Mouse (Mus musculus) neural tube, embryonic 14.5 days (tissue): ENCODE results near the gene Slc22a18. TPM values are rescaled to one million over a fixed set of nuclear protein-coding genes. Genes with fewer than 3 reads are reported as not detected.

Source experiments
- ATAC-seq: fragments of 200-750 bp; cut with Nextera tagmentation; 2 replicates; pipeline ENCODE4 v1.8.0; 2017; ENCODE audit warnings: low read depth, mild to moderate bottlenecking, moderate TSS enrichment, moderate library complexity
- H3K27ac ChIP-seq: fragments of 300-500 bp; sonication (generic); 2 replicates; pipeline ENCODE4 v1.5.1; 2014; ENCODE audit warnings: low read depth, mild to moderate bottlenecking, control low read depth, low read length, moderate library complexity, mixed read lengths
- H3K27me3 ChIP-seq: fragments of 300-500 bp; sonication (generic); 2 replicates; pipeline ENCODE4 v1.6.1; 2014; ENCODE audit warnings: low read length; ENCODE audit not compliant: control insufficient read depth, insufficient read depth
- H3K36me3 ChIP-seq: fragments of 300-500 bp; sonication (generic); 2 replicates; pipeline ENCODE4 v1.6.1; 2014; ENCODE audit warnings: low read length, mixed read lengths; ENCODE audit not compliant: control insufficient read depth, insufficient read depth
- H3K4me1 ChIP-seq: fragments of 300-500 bp; sonication (generic); 2 replicates; pipeline ENCODE4 v1.6.1; 2014; ENCODE audit warnings: low read length; ENCODE audit not compliant: control insufficient read depth, insufficient read depth
- H3K4me2 ChIP-seq: fragments of 300-500 bp; sonication (generic); 2 replicates; pipeline ENCODE4 v1.6.1; 2014; ENCODE audit warnings: mild to moderate bottlenecking, low read depth, low read length, control low read depth
- H3K4me3 ChIP-seq: fragments of 300-500 bp; sonication (generic); 2 replicates; pipeline ENCODE4 v1.5.1; 2014; ENCODE audit warnings: low read depth, low read length, control low read depth, mixed read lengths
- H3K9ac ChIP-seq: fragments of 300-500 bp; sonication (generic); replicated peaks from 2 replicates; pipeline ENCODE4 v1.6.1; 2014; ENCODE audit warnings: low read depth, mild to moderate bottlenecking, control low read depth, low read length, mixed read lengths
- H3K9me3 ChIP-seq: fragments of 300-500 bp; sonication (generic); 2 replicates; pipeline ENCODE4 v1.6.1; 2016; ENCODE audit warnings: low read length; ENCODE audit not compliant: control insufficient read depth
- WGBS: fragments of 180-500 bp; shearing (Covaris S2); extraction: QIAGEN DNeasy Blood & Tissue Kit; methylation state at CpG from one replicate; pipeline ENCODE4 v1.1.7; 2014; 5-methylcytosine and 5-hydroxymethylcytosine counted together
- polyA plus RNA-seq: library from polyadenylated mRNA; unstranded; fragments of >200 nt; fragmentation: Nextera tagmentation; extraction: Ambion mirVana; gene quantifications from 2 replicates; pipeline ENCODE4 v1.2.1, GENCODE M21; 2014

Slc22a18 gene
- polyA plus RNA-seq, 1 experiment from 2014 or later: 0.31 TPM

DNA sequence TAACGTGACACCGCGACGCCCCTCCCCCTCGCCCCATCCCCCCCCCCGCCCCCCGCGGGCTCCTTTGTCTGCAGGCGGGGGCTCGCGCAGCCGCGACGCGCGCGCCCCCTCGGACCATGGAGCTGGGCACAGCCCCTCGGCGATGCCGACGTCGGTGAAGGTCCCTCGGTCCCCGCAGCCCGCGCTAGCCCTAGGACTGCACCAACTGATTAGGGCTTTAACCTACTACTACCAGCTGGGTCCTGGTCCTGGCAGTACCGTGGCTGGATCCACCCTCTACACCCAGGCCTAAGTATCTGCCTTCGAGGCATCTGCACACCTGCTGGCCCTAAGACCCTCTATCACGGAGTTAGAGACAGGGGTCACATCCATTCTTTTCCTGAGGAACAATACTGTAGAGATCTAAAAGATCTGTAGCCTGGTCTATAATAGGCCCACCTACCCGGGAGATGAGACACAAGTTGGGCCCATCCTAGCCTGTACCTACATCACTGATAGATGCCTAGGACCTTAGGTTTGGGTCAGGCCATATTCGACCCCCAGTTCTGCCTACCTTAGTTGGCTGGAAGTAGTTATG is 12.2 kb upstream of the Slc22a18 start:
- Histone ChIP-seq H3K9ac (no peak overlapping the region), H3K9me3 (peaks cover 3% of the 10 kb centered on the region; the same call in 1 of the 2 replicates), H3K27me3 (no peaks in the 10 kb centered on the region), H3K4me3 (peak overlapping the region; percentile 52), H3K36me3 (no peaks in the 10 kb centered on the region), H3K4me2 (peak overlapping the region; percentile 38), H3K4me1 (peaks cover 2% of the 10 kb centered on the region; the same call in 1 of the 2 replicates), H3K27ac (peak overlapping the region; percentile 74)
- 50% methylated on average over 17 of the region's 32 CpGs for WGBS
- ATAC-seq: peak; percentile 42

DNA sequence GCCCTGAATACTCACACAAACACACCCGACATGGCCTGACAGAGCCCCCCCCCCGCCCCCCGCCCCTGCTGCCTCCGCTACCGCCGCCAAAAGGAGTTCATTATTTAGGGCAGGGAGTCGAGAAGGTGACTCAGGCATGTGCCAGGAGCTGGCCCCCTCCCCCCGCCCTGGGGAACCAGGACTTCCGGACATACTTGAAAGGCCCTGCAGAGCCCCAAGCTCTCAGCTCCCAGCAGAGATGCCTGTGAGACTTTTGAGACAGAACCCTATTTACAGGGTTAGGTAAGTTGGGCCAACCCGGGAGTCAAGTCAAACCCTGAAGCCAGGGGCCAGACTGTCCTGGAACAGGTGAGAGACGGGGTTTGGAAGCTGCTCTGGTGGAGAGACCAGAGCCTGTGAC is 11.6 kb upstream of the Slc22a18 start:
- H3K27ac ChIP-seq: no peak overlapping the region
- peaks cover 3% of the 10 kb centered on the region; the same call in 1 of the 2 replicates for H3K9me3 ChIP-seq
- H3K4me3 ChIP-seq: no peak overlapping the region
- H3K36me3 ChIP-seq: no peaks in the 10 kb centered on the region
- ATAC-seq: no peak
- H3K4me1 ChIP-seq: peaks cover 2% of the 10 kb centered on the region; the same call in 1 of the 2 replicates
- WGBS: 39% methylated on average over 11 of the region's 11 CpGs
- H3K4me2 ChIP-seq: no peak overlapping the region
- H3K27me3 ChIP-seq: no peaks in the 10 kb centered on the region
- H3K9ac ChIP-seq: no peak overlapping the region

DNA sequence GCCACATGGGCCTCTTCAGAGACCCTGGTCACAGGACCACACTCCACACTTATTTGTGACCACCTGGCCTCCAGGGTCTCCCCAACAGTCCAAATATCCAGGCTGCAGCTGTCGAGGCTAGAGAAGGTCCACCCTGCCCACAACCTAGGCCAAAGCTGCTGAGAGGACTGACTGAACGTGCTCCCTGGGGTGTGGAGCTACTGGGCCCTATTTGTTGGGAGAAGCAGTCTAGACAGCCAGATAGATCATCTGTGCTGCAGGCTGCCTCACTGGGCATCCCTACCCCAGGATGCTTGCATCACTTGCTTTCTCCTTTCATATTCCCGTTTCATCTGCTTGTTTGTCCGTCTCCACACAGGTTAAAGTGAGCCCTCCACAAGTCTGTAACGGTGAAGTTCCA is 11.0 kb upstream of the Slc22a18 start:
- Histone ChIP-seq H3K27ac (no peak overlapping the region), H3K4me3 (no peak overlapping the region), H3K36me3 (no peaks in the 10 kb centered on the region), H3K9ac (no peak overlapping the region), H3K4me2 (no peak overlapping the region), H3K9me3 (peaks cover 3% of the 10 kb centered on the region; the same call in 1 of the 2 replicates), H3K4me1 (peaks cover 3% of the 10 kb centered on the region; the same call in 1 of the 2 replicates), H3K27me3 (no peaks in the 10 kb centered on the region)
- WGBS: 81% methylated on average over 5 of the region's 5 CpGs
- no peak for ATAC-seq

DNA sequence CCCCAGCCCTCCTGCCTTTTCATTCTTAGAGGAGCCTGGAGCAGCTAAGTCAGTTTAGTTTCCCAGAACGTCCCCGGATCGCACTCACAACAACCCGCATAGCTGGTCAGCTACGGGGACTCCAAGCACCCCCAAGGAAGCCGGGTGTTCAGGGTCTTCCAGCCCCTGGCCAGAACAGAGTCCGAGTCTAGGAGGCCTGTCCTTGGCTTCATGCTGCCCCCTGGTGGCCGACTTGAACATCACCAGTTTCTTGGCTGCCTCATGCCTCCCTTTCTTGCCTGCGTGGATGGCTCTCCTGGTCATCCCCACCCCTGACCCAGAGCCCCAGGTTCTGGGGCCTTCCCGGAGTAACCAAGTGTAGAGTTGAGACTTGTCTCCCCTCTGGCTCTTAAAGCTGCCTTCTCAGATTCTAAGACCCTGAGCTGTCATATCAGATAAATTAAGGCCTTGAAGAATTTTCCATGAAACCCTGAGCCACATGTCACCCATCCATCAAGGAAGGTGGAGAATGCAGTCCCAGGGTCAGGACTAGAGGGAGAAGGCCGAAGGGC is 9.6 kb upstream of the Slc22a18 start:
- Histone ChIP-seq H3K4me2 (no peak overlapping the region), H3K9ac (no peak overlapping the region), H3K27ac (no peak overlapping the region), H3K36me3 (no peaks in the 10 kb centered on the region), H3K27me3 (no peaks in the 10 kb centered on the region), H3K4me3 (no peak overlapping the region), H3K9me3 (peaks cover 3% of the 10 kb centered on the region; the same call in 1 of the 2 replicates), H3K4me1 (peaks cover 5% of the 10 kb centered on the region; the same call in 1 of the 2 replicates)
- ATAC-seq: no peak
- WGBS: 29% methylated on average over 11 of the region's 11 CpGs

DNA sequence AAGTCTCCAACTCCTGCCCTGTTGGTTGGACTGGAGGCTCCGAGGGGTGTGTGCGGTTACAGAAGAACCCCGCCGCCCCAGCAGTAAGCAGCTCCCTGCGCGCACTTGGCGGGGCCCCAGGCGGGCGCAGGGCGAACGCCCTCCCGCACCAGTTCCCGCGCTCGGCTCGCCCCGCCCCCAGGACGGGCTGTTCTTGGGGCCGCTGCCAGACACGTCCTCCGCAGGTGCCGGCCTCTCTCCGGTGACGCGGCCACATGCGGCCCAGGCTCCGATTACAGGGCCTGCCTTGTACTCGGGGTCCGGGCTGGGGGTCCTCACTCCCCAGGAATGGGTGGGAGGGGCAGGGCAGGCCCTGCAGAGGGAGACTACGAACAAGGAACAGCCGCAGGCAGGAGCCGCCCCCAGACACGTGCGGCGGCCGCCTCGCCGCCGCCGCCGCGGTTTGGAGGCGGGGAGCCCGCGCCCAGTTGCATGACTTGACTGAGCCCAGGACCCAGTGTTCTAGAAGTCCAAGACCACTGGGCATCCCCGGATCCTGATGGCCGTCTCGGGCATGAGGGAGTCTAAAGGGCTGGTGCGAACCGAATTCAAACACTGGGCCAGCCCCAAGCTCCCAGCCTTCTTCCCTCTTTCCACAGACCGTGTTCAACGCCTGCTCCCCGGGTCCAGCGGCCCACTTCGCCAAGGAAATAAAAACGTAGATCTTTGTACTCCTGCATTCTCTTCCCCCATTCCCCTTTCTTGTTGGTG is 8.6 kb upstream of the Slc22a18 start:
- Histone ChIP-seq H3K9ac (no peak overlapping the region; the same call in 1 of the 2 replicates), H3K4me3 (peak overlapping the region; percentile 24), H3K9me3 (no peaks in the 10 kb centered on the region), H3K36me3 (no peaks in the 10 kb centered on the region), H3K27me3 (no peaks in the 10 kb centered on the region), H3K27ac (no peak overlapping the region), H3K4me2 (peak overlapping the region; percentile 49), H3K4me1 (peaks cover 5% of the 10 kb centered on the region; the same call in 1 of the 2 replicates)
- no peak for ATAC-seq
- 25% methylated on average over 54 of the region's 56 CpGs for WGBS

DNA sequence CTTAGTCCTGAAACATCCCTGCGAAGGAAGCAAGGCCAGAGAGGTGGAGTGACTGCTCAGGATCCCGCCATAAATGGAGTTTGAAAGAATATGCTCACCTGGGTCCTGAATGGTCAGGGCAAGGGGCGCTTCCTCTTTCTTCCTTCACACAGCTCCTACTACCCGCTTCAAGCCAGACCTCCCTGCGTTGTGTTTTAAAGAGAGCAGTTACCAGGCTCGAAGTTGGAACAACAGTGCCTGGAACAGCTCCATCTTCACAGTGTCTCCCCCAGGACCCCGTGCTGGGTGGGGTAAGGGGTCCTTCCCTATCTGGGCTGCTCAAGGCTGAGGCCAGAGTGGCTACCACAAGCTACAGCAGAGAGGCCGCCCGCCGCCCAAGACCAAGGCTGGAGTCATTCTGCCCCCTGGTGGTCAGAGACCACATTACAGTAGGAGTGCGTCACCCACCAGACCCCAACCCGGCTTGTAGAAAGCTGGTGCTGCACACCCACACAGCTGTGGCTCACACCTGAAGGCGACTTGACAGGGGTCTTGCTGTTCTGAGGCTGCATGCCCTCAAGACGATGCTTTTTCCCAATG is 7.3 kb upstream of the Slc22a18 start:
- 40% methylated on average over 14 of the region's 14 CpGs for WGBS
- no peaks in the 10 kb centered on the region for H3K27me3 ChIP-seq
- H3K36me3 ChIP-seq: no peaks in the 10 kb centered on the region
- no peaks in the 10 kb centered on the region for H3K9me3 ChIP-seq
- H3K4me2 ChIP-seq: no peak overlapping the region
- H3K9ac ChIP-seq: no peak overlapping the region
- no peak overlapping the region for H3K27ac ChIP-seq
- peaks cover 5% of the 10 kb centered on the region; the same call in 1 of the 2 replicates for H3K4me1 ChIP-seq
- ATAC-seq: peak; percentile 38; the same call in 1 of the 2 replicates
- H3K4me3 ChIP-seq: no peak overlapping the region

DNA sequence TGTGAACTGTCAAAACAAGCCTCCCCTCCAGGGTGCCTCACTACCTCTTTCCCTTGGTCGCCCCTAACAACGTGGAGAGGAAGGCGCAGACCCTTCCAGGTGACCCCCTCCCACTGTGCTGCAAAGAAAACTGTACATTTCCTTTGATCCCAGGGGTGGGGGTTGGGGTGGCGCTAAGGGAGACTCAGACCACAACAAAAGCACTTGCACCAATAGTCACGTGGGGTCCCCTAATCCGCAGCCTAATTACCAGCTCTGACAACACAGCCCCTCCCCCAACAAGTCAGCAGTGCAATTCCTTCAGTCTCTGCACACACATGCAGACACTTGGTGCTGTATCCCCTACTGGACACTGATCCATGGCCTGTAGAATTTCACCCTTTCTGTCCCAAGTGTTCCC is 5.8 kb upstream of the Slc22a18 start:
- Histone ChIP-seq H3K4me2 (no peak overlapping the region), H3K27me3 (no peaks in the 10 kb centered on the region), H3K4me1 (0 out of 2 replicates have a peak, but pooled peaks cover 2% of the 10 kb centered on the region), H3K27ac (no peak overlapping the region), H3K9ac (no peak overlapping the region), H3K4me3 (no peak overlapping the region), H3K9me3 (no peaks in the 10 kb centered on the region), H3K36me3 (no peaks in the 10 kb centered on the region)
- 4% methylated on average over 6 of the region's 6 CpGs for WGBS
- ATAC-seq: no peak

DNA sequence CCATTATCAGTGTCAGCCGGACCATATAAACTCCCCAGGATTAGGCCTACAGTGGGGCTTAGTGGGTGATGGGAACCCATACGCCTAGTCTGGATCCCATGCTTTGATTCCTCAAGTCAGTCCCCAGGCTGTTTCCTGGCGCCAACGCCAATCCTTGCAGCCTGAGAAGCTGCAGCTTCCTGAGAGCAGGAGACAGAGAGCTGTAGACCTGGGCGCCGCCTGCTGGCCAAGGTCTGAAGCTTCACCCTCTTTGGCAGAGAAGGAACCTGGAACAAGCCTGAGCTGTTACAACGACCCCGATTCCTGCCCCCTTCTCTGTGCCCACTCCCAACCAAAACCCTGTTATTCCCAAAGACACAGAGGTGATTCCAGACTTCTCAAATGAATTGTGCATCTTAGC is 3.6 kb upstream of the Slc22a18 start:
- no peaks in the 10 kb centered on the region for H3K9me3 ChIP-seq
- H3K9ac ChIP-seq: no peak overlapping the region
- H3K4me3 ChIP-seq: no peak overlapping the region
- H3K4me1 ChIP-seq: 0 out of 2 replicates have a peak, but pooled peaks cover 2% of the 10 kb centered on the region
- peak; percentile 35; the same call in 1 of the 2 replicates for ATAC-seq
- WGBS: 20% methylated on average over 8 of the region's 8 CpGs
- no peaks in the 10 kb centered on the region for H3K36me3 ChIP-seq
- H3K27me3 ChIP-seq: no peaks in the 10 kb centered on the region
- H3K4me2 ChIP-seq: no peak overlapping the region
- H3K27ac ChIP-seq: no peak overlapping the region
